Mouse (Mus musculus): ENCODE measurements around the gene Pmfbp1.

- TF ChIP-seq TAL1 (IDR thresholded peaks at IDR 0.05; ENCODE audit: low read length) (no peak), GATA1 (IDR thresholded peaks at IDR 0.05; ENCODE audit: low read length) (no peak)
Measured at GRCm38 (mm10) chr8:109463075-109463474, 30.8 kb upstream of the Pmfbp1 start.
